In the genomic region with DNA sequence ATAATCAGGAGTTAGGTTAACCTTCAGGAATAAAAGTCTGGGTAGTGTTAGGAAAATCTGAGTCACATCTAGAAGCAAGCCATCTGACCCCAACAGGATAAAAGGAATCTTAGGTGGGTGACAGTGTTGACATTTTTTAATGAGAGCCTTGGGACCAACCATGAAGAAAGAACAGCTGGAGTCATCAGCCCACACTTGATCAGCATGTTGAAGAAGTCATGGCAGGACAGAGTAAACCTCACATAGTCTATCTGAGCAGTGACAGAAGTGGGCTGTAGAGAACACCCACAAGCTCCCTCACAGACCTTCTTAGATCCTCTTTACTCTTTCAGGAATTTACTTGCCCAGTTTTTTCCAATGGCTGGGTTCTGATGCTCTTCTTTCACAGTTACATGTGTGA, we compare ENCODE assay signal across 16 mouse cellular contexts.
A peak's percentile ranks its signal among the peaks of the same experiment; 100 is the strongest.
DNase-seq lines count a peak whose midpoint lies in the region; ATAC-seq lines count a peak whose summit lies in the region.
"Had no signal": no experiment of that assay in that cellular context is flagged by ENCODE, and none has a peak within 500 bp of the region (broad histone marks: within the 10 kb centered on the region; RNA-seq: fewer than 3 reads in every experiment).

No protein-coding gene starts in this region.

- ATAC-seq in megakaryocyte-erythroid progenitor cell, adult 5-6 weeks (replicated peaks; ENCODE audit: low FRiP score, low TSS enrichment, poor library complexity, severe bottlenecking), result no peak
- ATAC-seq: forebrain, embryonic 13.5 days; forebrain, embryonic 15.5 days; forebrain, postnatal 0 days had no signal

- DNase-seq in lung, postnatal 10 days, result peak; percentile 18
- DNase-seq in lung, adult 18-20 months, result no peak
- DNase-seq in lung, postnatal 36 days, result peak; percentile 6
- DNase-seq in lung, postnatal 14 days, result no peak
- DNase-seq: adrenal gland, adult 2 months; adrenal gland, postnatal 10 days; adrenal gland, postnatal 25 days; cerebellum, adult 11-12 months; cerebellum, adult 2 months; cerebellum, adult 9-10 months; cerebellum, postnatal 10 days; cerebellum, postnatal 25 days; forebrain, postnatal 0 days had no signal

Comparison
In these comparisons a context has a peak if more than half of its experiments do, and no peak if none do; other contexts are left out.
1. DNase-seq: peak in lung, postnatal 10 days (single experiment) and lung, postnatal 36 days (single experiment); none in lung, adult 18-20 months (0 of 2) and lung, postnatal 14 days (single experiment).